Mouse (Mus musculus): ENCODE measurements around the gene Slc22a23. TPM values are rescaled to one million over a fixed set of nuclear protein-coding genes. Genes with fewer than 3 reads are reported as not detected.
"Not testable (repeated sequence)": the region's sequence is repeated elsewhere in the genome, so short reads cannot be mapped to it uniquely, and the experiment has no call there.

Slc22a23 gene
- 23.4 and 28.0 TPM in 2 replicates for polyA plus RNA-seq (2014; fragmentation: Nextera tagmentation; extraction: Ambion mirVana)

DNA sequence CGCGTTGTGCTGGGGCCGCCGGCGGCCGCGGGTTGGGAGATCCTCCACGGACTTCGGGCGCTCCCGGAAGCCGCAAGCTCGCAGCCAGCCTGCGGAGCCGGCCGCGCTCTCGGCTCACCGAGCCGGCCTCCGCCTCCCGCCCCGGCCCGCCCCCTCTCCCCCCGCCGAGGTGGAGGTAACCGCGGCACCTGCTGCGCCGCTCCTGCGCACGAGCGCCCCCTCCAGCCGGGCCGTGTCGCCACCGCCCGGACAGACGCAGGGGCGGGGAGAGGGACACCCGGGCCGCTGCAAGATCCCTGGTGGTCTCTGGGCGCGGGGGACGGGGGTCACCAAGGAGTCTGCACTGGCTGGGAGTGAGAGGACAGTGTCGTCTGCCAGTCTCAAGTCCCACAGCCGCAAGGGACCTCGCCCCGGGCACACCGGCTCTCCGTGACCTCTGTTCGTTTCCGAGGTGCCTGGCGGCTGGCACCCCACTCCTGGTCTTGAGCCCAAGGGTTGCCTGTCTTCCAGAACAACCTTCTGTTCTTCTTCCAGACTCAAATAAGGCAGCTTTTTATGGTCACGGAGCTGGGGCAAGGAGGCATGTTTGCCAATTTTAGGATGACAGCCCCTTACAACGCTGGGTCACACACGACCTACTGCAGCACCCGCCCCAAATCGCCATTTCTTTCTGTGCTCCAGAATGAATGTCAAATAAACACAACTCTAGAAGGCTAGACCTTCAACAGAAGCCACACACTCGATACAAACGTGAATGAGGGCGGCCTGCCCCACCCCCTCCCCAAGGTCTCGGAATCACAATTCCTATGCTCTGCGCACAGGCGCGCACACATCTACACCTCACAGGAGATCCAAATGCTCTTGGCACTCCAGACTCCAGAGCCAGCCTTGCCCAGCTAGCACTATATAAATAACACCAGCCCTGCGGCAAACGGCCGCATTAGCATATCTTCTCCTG, at the start of gene Slc22a23:
Gene Slc22a23, minus strand, starts transcription at position 55 of the 958 bp plus-strand sequence.
- peak within 1 kb of the TSS; percentile 89 for H3K27ac ChIP-seq (replicated peaks; ENCODE audit: low read depth, low read length)
- WGBS: 2% methylated on average over 65 of the region's 69 CpGs
- peak within 1 kb of the TSS; percentile 81 for H3K4me2 ChIP-seq (ENCODE audit: low read length)
- ATAC-seq (ENCODE audit: low FRiP score, low TSS enrichment) (peak; percentile 83), DNase-seq (peak; percentile 90)
- H3K9me3 ChIP-seq (ENCODE audit: control insufficient read depth, low read length): no peaks in the 10 kb centered on the region
- peak within 1 kb of the TSS; percentile 97 for H3K9ac ChIP-seq (replicated peaks; ENCODE audit: low read length)
- H3K4me1 ChIP-seq (ENCODE audit: control insufficient read depth, insufficient read depth, low read length): peaks cover 39% of the 10 kb centered on the region
- H3K4me3 ChIP-seq (replicated peaks; ENCODE audit: low read depth, low read length): peak within 1 kb of the TSS; percentile 96
- H3K36me3 ChIP-seq (ENCODE audit: control insufficient read depth, insufficient read depth, low read length): no peaks in the 10 kb centered on the region
- H3K27me3 ChIP-seq (ENCODE audit: control insufficient read depth, insufficient read depth, low read length): no peaks in the 10 kb centered on the region

GRCm38 (mm10) chr13:34394305-34394704, 49.3 kb upstream of the Slc22a23 start:
- not testable (repeated sequence) for DNase-seq; H3K9me3 ChIP-seq (ENCODE audit: control insufficient read depth, low read length); H3K4me3 ChIP-seq (replicated peaks; ENCODE audit: low read depth, low read length); H3K27ac ChIP-seq (replicated peaks; ENCODE audit: low read depth, low read length); H3K4me1 ChIP-seq (ENCODE audit: control insufficient read depth, insufficient read depth, low read length); H3K36me3 ChIP-seq (ENCODE audit: control insufficient read depth, insufficient read depth, low read length); ATAC-seq (ENCODE audit: low FRiP score, low TSS enrichment); H3K4me2 ChIP-seq (ENCODE audit: low read length); H3K9ac ChIP-seq (replicated peaks; ENCODE audit: low read length); H3K27me3 ChIP-seq (ENCODE audit: control insufficient read depth, insufficient read depth, low read length)
- WGBS: 86% methylated on average over 12 of the region's 16 CpGs

DNA sequence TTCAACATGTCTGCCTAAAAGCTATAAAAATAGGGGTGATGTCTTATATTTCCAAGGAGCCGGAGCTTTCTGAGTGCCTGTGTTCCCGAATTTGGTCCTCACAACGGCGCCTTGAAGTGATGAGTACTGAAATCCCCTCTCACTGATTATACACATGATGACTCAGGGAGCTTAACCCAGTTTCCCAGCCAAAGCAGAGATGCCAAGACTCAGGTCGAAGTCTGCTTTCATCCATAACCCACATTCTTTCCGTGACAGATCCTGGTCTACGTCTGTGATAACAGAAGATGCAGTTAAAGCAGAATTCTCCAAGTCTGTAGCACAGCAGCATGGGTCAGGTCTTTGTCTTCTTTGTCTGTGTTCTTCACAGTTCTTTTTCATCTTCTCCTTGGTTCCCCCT, 47.4 kb upstream of the Slc22a23 start:
- Histone ChIP-seq H3K36me3 (ENCODE audit: control insufficient read depth, insufficient read depth, low read length) (no peaks in the 10 kb centered on the region), H3K9me3 (ENCODE audit: control insufficient read depth, low read length) (no peaks in the 10 kb centered on the region), H3K27ac (replicated peaks; ENCODE audit: low read depth, low read length) (no peak overlapping the region), H3K9ac (replicated peaks; ENCODE audit: low read length) (no peak overlapping the region), H3K4me1 (ENCODE audit: control insufficient read depth, insufficient read depth, low read length) (no peaks in the 10 kb centered on the region), H3K27me3 (ENCODE audit: control insufficient read depth, insufficient read depth, low read length) (no peaks in the 10 kb centered on the region), H3K4me3 (replicated peaks; ENCODE audit: low read depth, low read length) (no peak overlapping the region), H3K4me2 (ENCODE audit: low read length) (no peak overlapping the region)
- ATAC-seq (ENCODE audit: low FRiP score, low TSS enrichment): no peak
- 90% methylated on average over 7 of the region's 7 CpGs for WGBS
- no peak for DNase-seq

GRCm38 (mm10) chr13:34388219-34388618, 43.2 kb upstream of the Slc22a23 start:
- 92% methylated on average over 5 of the region's 5 CpGs for WGBS
- no peak overlapping the region for H3K4me3 ChIP-seq (replicated peaks; ENCODE audit: low read depth, low read length)

DNA sequence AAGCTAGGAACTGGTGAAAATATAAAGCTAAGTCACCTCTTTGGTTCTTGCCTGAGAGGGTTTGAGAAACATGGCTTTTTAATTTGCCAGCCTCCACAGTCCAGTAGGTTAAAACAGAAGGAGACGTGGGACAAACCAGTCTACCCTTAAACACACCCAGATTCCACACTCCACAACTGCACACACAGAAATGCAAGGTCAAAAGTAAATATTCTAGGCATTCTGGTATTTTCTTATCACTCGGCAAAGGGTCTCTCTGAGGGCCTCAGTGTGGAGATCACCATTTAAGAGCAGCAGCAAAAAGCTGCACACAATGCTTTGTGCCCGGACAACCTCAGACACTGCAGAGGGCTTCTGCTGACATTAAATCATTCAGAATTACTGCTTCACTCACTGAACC, 38.4 kb upstream of the Slc22a23 start:
- ATAC-seq (ENCODE audit: low FRiP score, low TSS enrichment) (no peak), DNase-seq (no peak)
- no peak overlapping the region for H3K9ac ChIP-seq (replicated peaks; ENCODE audit: low read length)
- no peaks in the 10 kb centered on the region for H3K36me3 ChIP-seq (ENCODE audit: control insufficient read depth, insufficient read depth, low read length)
- no peak overlapping the region for H3K27ac ChIP-seq (replicated peaks; ENCODE audit: low read depth, low read length)
- H3K27me3 ChIP-seq (ENCODE audit: control insufficient read depth, insufficient read depth, low read length): no peaks in the 10 kb centered on the region
- no peak overlapping the region for H3K4me3 ChIP-seq (replicated peaks; ENCODE audit: low read depth, low read length)
- WGBS: 89% methylated on average over 3 of the region's 3 CpGs
- H3K9me3 ChIP-seq (ENCODE audit: control insufficient read depth, low read length): no peaks in the 10 kb centered on the region
- no peak overlapping the region for H3K4me2 ChIP-seq (ENCODE audit: low read length)
- H3K4me1 ChIP-seq (ENCODE audit: control insufficient read depth, insufficient read depth, low read length): no peaks in the 10 kb centered on the region

More at GRCm38 (mm10) chr13:34388219-34388618, 43.2 kb upstream of the Slc22a23 start:
- Histone ChIP-seq H3K9ac (replicated peaks; ENCODE audit: low read length) (no peak overlapping the region), H3K36me3 (ENCODE audit: control insufficient read depth, insufficient read depth, low read length) (no peaks in the 10 kb centered on the region), H3K9me3 (ENCODE audit: control insufficient read depth, low read length) (no peaks in the 10 kb centered on the region), H3K27me3 (ENCODE audit: control insufficient read depth, insufficient read depth, low read length) (no peaks in the 10 kb centered on the region), H3K4me1 (ENCODE audit: control insufficient read depth, insufficient read depth, low read length) (no peaks in the 10 kb centered on the region), H3K4me2 (ENCODE audit: low read length) (no peak overlapping the region), H3K27ac (replicated peaks; ENCODE audit: low read depth, low read length) (no peak overlapping the region)
- ATAC-seq (ENCODE audit: low FRiP score, low TSS enrichment): no peak
- no peak for DNase-seq

DNA sequence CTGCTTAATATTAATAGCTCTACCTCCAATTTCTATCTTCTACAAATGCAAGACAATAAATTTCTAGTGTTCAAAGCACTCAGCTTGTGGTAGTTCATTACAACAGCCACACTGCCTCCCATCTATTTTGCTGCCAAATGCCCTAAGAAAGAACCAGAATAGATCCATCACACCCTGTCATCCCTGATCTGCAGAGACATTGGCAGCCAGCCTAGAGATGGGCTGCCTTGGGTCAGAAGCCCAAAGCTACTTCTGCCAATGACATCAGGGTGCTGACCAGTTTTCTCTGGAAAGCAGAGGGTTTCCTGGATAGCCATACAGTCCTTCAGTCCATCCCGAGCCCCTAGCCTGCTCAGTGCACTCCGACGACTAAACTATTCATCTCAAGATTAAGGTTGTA, 33.9 kb upstream of the Slc22a23 start:
- Histone ChIP-seq H3K4me2 (ENCODE audit: low read length) (no peak overlapping the region), H3K4me3 (replicated peaks; ENCODE audit: low read depth, low read length) (no peak overlapping the region), H3K27me3 (ENCODE audit: control insufficient read depth, insufficient read depth, low read length) (no peaks in the 10 kb centered on the region), H3K9ac (replicated peaks; ENCODE audit: low read length) (no peak overlapping the region), H3K36me3 (ENCODE audit: control insufficient read depth, insufficient read depth, low read length) (no peaks in the 10 kb centered on the region), H3K27ac (replicated peaks; ENCODE audit: low read depth, low read length) (no peak overlapping the region), H3K4me1 (ENCODE audit: control insufficient read depth, insufficient read depth, low read length) (no peaks in the 10 kb centered on the region), H3K9me3 (ENCODE audit: control insufficient read depth, low read length) (no peaks in the 10 kb centered on the region)
- ATAC-seq (ENCODE audit: low FRiP score, low TSS enrichment) (no peak), DNase-seq (no peak)
- 90% methylated on average over 3 of the region's 3 CpGs for WGBS

GRCm38 (mm10) chr13:34375145-34375544, 30.2 kb upstream of the Slc22a23 start:
- Histone ChIP-seq H3K36me3 (ENCODE audit: control insufficient read depth, insufficient read depth, low read length) (no peaks in the 10 kb centered on the region), H3K9me3 (ENCODE audit: control insufficient read depth, low read length) (no peaks in the 10 kb centered on the region), H3K4me2 (ENCODE audit: low read length) (no peak overlapping the region), H3K4me3 (replicated peaks; ENCODE audit: low read depth, low read length) (no peak overlapping the region), H3K9ac (replicated peaks; ENCODE audit: low read length) (no peak overlapping the region), H3K27ac (replicated peaks; ENCODE audit: low read depth, low read length) (no peak overlapping the region), H3K4me1 (ENCODE audit: control insufficient read depth, insufficient read depth, low read length) (no peaks in the 10 kb centered on the region), H3K27me3 (ENCODE audit: control insufficient read depth, insufficient read depth, low read length) (no peaks in the 10 kb centered on the region)
- DNase-seq (no peak), ATAC-seq (ENCODE audit: low FRiP score, low TSS enrichment) (no peak)
- 77% methylated on average over 4 of the region's 4 CpGs for WGBS

DNA sequence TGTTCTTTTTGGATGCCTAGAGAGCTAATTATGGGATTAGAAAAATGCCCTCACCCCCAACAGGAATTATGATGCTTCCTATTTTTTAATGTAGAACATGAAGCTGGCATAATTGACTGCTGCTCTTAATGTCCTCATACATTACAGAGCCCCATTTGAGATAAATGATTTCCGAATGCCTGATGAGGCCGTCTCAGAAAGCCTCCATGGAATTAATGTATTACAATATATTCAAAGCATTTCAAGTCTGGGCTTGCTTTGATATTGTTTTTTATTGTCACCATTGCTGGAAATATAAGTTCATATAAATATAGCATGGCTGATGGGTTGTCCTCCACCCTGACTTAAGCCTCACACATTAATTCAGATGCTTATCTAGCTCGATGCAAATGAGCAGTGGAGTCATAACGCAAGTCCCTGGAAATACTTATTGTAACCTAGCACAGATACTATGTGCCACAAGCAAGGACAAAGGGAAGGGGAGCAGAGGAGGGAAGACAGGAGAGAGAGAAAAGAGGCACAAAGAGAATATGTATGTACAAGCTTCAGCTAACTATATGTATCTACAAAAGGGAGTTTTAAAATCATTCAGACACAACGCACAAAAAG, 28.0 kb upstream of the Slc22a23 start:
- ATAC-seq (ENCODE audit: low FRiP score, low TSS enrichment) (no peak), DNase-seq (peak; percentile 29)
- Histone ChIP-seq H3K27ac (replicated peaks; ENCODE audit: low read depth, low read length) (no peak overlapping the region), H3K27me3 (ENCODE audit: control insufficient read depth, insufficient read depth, low read length) (no peaks in the 10 kb centered on the region), H3K36me3 (ENCODE audit: control insufficient read depth, insufficient read depth, low read length) (no peaks in the 10 kb centered on the region), H3K4me2 (ENCODE audit: low read length) (no peak overlapping the region), H3K9ac (replicated peaks; ENCODE audit: low read length) (no peak overlapping the region), H3K4me1 (ENCODE audit: control insufficient read depth, insufficient read depth, low read length) (no peaks in the 10 kb centered on the region), H3K4me3 (replicated peaks; ENCODE audit: low read depth, low read length) (no peak overlapping the region), H3K9me3 (ENCODE audit: control insufficient read depth, low read length) (no peaks in the 10 kb centered on the region)
- 65% methylated on average over 5 of the region's 5 CpGs for WGBS

Data from midbrain, embryonic 14.5 days (tissue).